ENCODE assay signal across 31 mouse cellular contexts in genomic region chr2:143982152-143982551, GRCm38 (mm10). TPM values are rescaled to one million over a fixed set of nuclear protein-coding genes. Genes with fewer than 3 reads are reported as not detected.
A peak's percentile ranks its signal among the peaks of the same experiment; 100 is the strongest.
DNase-seq lines count a peak whose midpoint lies in the region; ATAC-seq and TF ChIP-seq lines count a peak whose summit lies in the region.
"Had no signal": no experiment of that assay in that cellular context is flagged by ENCODE, and none has a peak within 500 bp of the region (broad histone marks: within the 10 kb centered on the region; RNA-seq: fewer than 3 reads in every experiment).

No protein-coding gene starts in this region.

- H3K4me2 ChIP-seq in limb, embryonic 13.5 days (replicated peaks) = no peak overlapping the region
- no peak overlapping the region for H3K4me2 ChIP-seq in lung, embryonic 16.5 days (ENCODE audit: low read depth, low read length)
- no peak overlapping the region for H3K4me2 ChIP-seq in intestine, embryonic 16.5 days (ENCODE audit: low read depth, low read length)
- H3K4me2 ChIP-seq: forebrain, embryonic 13.5 days; heart, embryonic 11.5 days; hindbrain, embryonic 13.5 days had no signal

- TF ChIP-seq POLR2A in testis, adult 2 months (IDR thresholded peaks at IDR 0.05; ENCODE audit: control insufficient read depth, low read depth, low read length) = no peak

- DNase-seq in limb, embryonic 10.5 days (ENCODE audit: low spot score) = no peak
- no peak for DNase-seq in lung, postnatal 10 days
- no peak for DNase-seq in testis, postnatal 14 days (ENCODE audit: low spot score)
- DNase-seq in testis, postnatal 10 days (ENCODE audit: low spot score) = peak; percentile 13
- DNase-seq: adrenal gland, adult 8-10 months; adrenal gland, postnatal 25 days; cerebellum, adult 11-12 months; cerebellum, adult 8-10 months; embryo, embryonic 11 days; gastrocnemius, postnatal 10 days; gastrocnemius, postnatal 36 days; heart, postnatal 36 days had no signal

- no peak overlapping the region for H3K4me3 ChIP-seq in limb, embryonic 13.5 days
- H3K4me3 ChIP-seq in limb, embryonic 10.5 days = no peak overlapping the region
- no peak overlapping the region for H3K4me3 ChIP-seq in lung, embryonic 16.5 days (ENCODE audit: low read length)
- H3K4me3 ChIP-seq in testis, adult 2 months (ENCODE audit: control insufficient read depth, low read depth, low read length) = peak overlapping the region; percentile 3; the same call in 1 of the 2 replicates
- no peak overlapping the region for H3K4me3 ChIP-seq in intestine, embryonic 16.5 days (ENCODE audit: low read length)
- H3K4me3 ChIP-seq: forebrain, embryonic 10.5 days; forebrain, embryonic 13.5 days; hindbrain, embryonic 10.5 days; hindbrain, embryonic 13.5 days had no signal

- H3K27me3 ChIP-seq in limb, embryonic 13.5 days = no peaks in the 10 kb centered on the region
- H3K27me3 ChIP-seq in limb, embryonic 10.5 days (ENCODE audit: low read depth, poor library complexity, severe bottlenecking) = no peaks in the 10 kb centered on the region
- no peaks in the 10 kb centered on the region for H3K27me3 ChIP-seq in lung, embryonic 16.5 days (ENCODE audit: control insufficient read depth, insufficient read depth, low read depth, low read length)
- H3K27me3 ChIP-seq in testis, adult 2 months (ENCODE audit: control insufficient read depth, insufficient read depth, low read length) = no peaks in the 10 kb centered on the region
- no peaks in the 10 kb centered on the region for H3K27me3 ChIP-seq in intestine, embryonic 16.5 days (replicated peaks; ENCODE audit: control insufficient read depth, insufficient read depth, low read length)
- H3K27me3 ChIP-seq: forebrain, embryonic 13.5 days; hindbrain, embryonic 13.5 days had no signal

- no peak overlapping the region for H3K27ac ChIP-seq in limb, embryonic 13.5 days
- H3K27ac ChIP-seq in limb, embryonic 10.5 days = no peak overlapping the region
- H3K27ac ChIP-seq in lung, embryonic 16.5 days (ENCODE audit: low read length) = no peak overlapping the region
- H3K27ac ChIP-seq in testis, adult 2 months (ENCODE audit: control insufficient read depth, insufficient read depth, low read depth, low read length) = no peak overlapping the region
- H3K27ac ChIP-seq in intestine, embryonic 16.5 days (ENCODE audit: low read length) = no peak overlapping the region
- H3K27ac ChIP-seq: forebrain, embryonic 10.5 days; forebrain, embryonic 13.5 days; hindbrain, embryonic 10.5 days; hindbrain, embryonic 13.5 days had no signal

- peaks cover 75% of the 10 kb centered on the region for H3K36me3 ChIP-seq in limb, embryonic 13.5 days
- peaks cover 44% of the 10 kb centered on the region for H3K36me3 ChIP-seq in limb, embryonic 10.5 days
- peaks cover 17% of the 10 kb centered on the region for H3K36me3 ChIP-seq in lung, embryonic 16.5 days (ENCODE audit: control insufficient read depth, insufficient read depth, low read length)
- peaks cover 2% of the 10 kb centered on the region for H3K36me3 ChIP-seq in testis, adult 2 months (ENCODE audit: control insufficient read depth, insufficient read depth, low read length)
- peaks cover 10% of the 10 kb centered on the region for H3K36me3 ChIP-seq in intestine, embryonic 16.5 days (ENCODE audit: control insufficient read depth, insufficient read depth, low read length)

- 0 out of 2 replicates have a peak overlapping the region, but pooled peaks have one; percentile 4 for H3K9ac ChIP-seq in limb, embryonic 13.5 days
- no peak overlapping the region for H3K9ac ChIP-seq in lung, embryonic 16.5 days (ENCODE audit: low read length)
- H3K9ac ChIP-seq in intestine, embryonic 16.5 days (ENCODE audit: low read depth, low read length) = no peak overlapping the region
- H3K9ac ChIP-seq: forebrain, embryonic 13.5 days; hindbrain, embryonic 13.5 days had no signal

- no peak for ATAC-seq in limb, embryonic 13.5 days (ENCODE audit: low FRiP score, low read depth)
- peak; percentile 67 for ATAC-seq in lung, embryonic 16.5 days (ENCODE audit: low read depth)
- no peak for ATAC-seq in intestine, embryonic 16.5 days
- ATAC-seq: activated CD4-positive, CD25-positive, alpha-beta regulatory T cell, adult 4 months; CD4-positive, CD25-positive, alpha-beta regulatory T cell, adult 4 months; forebrain, embryonic 13.5 days; forebrain, embryonic 16.5 days had no signal

- TF ChIP-seq CTCF in testis, adult 2 months (IDR thresholded peaks at IDR 0.05; ENCODE audit: control insufficient read depth, insufficient read depth, insufficient replicate concordance, low read depth, low read length) = no peak

- peaks cover 12% of the 10 kb centered on the region; the same call in 1 of the 2 replicates for H3K4me1 ChIP-seq in limb, embryonic 13.5 days
- no peaks in the 10 kb centered on the region for H3K4me1 ChIP-seq in limb, embryonic 10.5 days
- H3K4me1 ChIP-seq in lung, embryonic 16.5 days (replicated peaks; ENCODE audit: control insufficient read depth, insufficient read depth, low read length) = 0 out of 2 replicates have a peak, but pooled peaks cover 9% of the 10 kb centered on the region
- no peaks in the 10 kb centered on the region for H3K4me1 ChIP-seq in testis, adult 2 months (ENCODE audit: control insufficient read depth, insufficient read depth, low read length)
- H3K4me1 ChIP-seq in intestine, embryonic 16.5 days (ENCODE audit: control insufficient read depth, insufficient read depth, low read length) = 0 out of 2 replicates have a peak, but pooled peaks cover 6% of the 10 kb centered on the region
- H3K4me1 ChIP-seq: forebrain, embryonic 10.5 days; forebrain, embryonic 13.5 days; hindbrain, embryonic 10.5 days had no signal

- no peaks in the 10 kb centered on the region for H3K9me3 ChIP-seq in limb, embryonic 13.5 days
- H3K9me3 ChIP-seq in limb, embryonic 10.5 days (replicated peaks) = no peaks in the 10 kb centered on the region
- no peaks in the 10 kb centered on the region for H3K9me3 ChIP-seq in lung, embryonic 16.5 days (ENCODE audit: control insufficient read depth, low read length)
- H3K9me3 ChIP-seq in intestine, embryonic 16.5 days (ENCODE audit: control insufficient read depth, low read length) = no peaks in the 10 kb centered on the region
- H3K9me3 ChIP-seq: forebrain, embryonic 10.5 days; forebrain, embryonic 13.5 days; hindbrain, embryonic 10.5 days; hindbrain, embryonic 13.5 days had no signal

- 72% methylated on average over 4 of the region's 4 CpGs for WGBS in limb, embryonic 13.5 days
- 79% methylated on average over 4 of the region's 4 CpGs for WGBS in limb, embryonic 10.5 days
- WGBS in lung, embryonic 16.5 days = 63% methylated on average over 4 of the region's 4 CpGs
- 84% methylated on average over 4 of the region's 4 CpGs for WGBS in intestine, embryonic 16.5 days

RNA-seq across cellular contexts. Expression of gene Rrbp1, which starts 28.9 kb away (rescaled TPM):
- 132 and 133 TPM in 2 replicates for polyA plus RNA-seq in limb, embryonic 13.5 days (2015; fragmentation: Nextera tagmentation; extraction: Ambion mirVana)
- polyA plus RNA-seq in limb, embryonic 10.5 days (2016; fragmentation: Nextera tagmentation; extraction: Ambion mirVana) = 52.7 and 63.9 TPM in 2 replicates
- polyA plus RNA-seq in lung, embryonic 16.5 days (2015; fragmentation: Nextera tagmentation; extraction: Ambion mirVana) = 78.3 and 80.8 TPM in 2 replicates
- 106 and 107 TPM in 2 replicates for polyA plus RNA-seq in testis, adult 2 months (2012; rRNA removed)
- 102 and 106 TPM in 2 replicates for polyA plus RNA-seq in intestine, embryonic 16.5 days (2015; fragmentation: Nextera tagmentation; extraction: Ambion mirVana)

RNA-seq across cellular contexts. Expression of gene Banf2, which starts 50.7 kb away (rescaled TPM):
- not detected in 2 replicates for polyA plus RNA-seq in limb, embryonic 13.5 days (2015; fragmentation: Nextera tagmentation; extraction: Ambion mirVana)
- polyA plus RNA-seq in limb, embryonic 10.5 days (2016; fragmentation: Nextera tagmentation; extraction: Ambion mirVana) = not detected in 2 replicates
- polyA plus RNA-seq in lung, embryonic 16.5 days (2015; fragmentation: Nextera tagmentation; extraction: Ambion mirVana) = not detected in 2 replicates
- 212 and 222 TPM in 2 replicates for polyA plus RNA-seq in testis, adult 2 months (2012; rRNA removed)
- polyA plus RNA-seq in intestine, embryonic 16.5 days (2015; fragmentation: Nextera tagmentation; extraction: Ambion mirVana) = not detected in 2 replicates
- polyA plus RNA-seq: activated CD4-positive, CD25-positive, alpha-beta regulatory T cell, adult 4 months; brain, embryonic 14.5 days; C2C12; CD4-positive, CD25-positive, alpha-beta regulatory T cell, adult 4 months; cortical plate, adult 2 months; embryonic facial prominence, embryonic 11.5 days; embryonic facial prominence, embryonic 14.5 days; forebrain, embryonic 10.5 days; forebrain, embryonic 13.5 days; forebrain, embryonic 16.5 days; heart, embryonic 11.5 days; heart, embryonic 14.5 days; heart, postnatal 0 days; hindbrain, embryonic 10.5 days; hindbrain, embryonic 13.5 days had no signal

Comparison
In these comparisons a context has a peak if more than half of its experiments do, and no peak if none do; other contexts are left out.
1. RNA of gene Banf2, which starts 50.7 kb away (polyA plus RNA-seq): 212 to 222 TPM in testis, adult 2 months; not detected in intestine, embryonic 16.5 days, not detected in limb, embryonic 13.5 days, not detected in limb, embryonic 10.5 days and not detected in lung, embryonic 16.5 days; every median in the first group is over 100 times any median in the second.